Mouse (Mus musculus) embryo, embryonic 9.5 days (tissue): Measurements from ENCODE around the gene Rapgef3.

ENCODE experiments used
- DNase-seq: peaks from one replicate; pipeline ENCODE4 v3.0.0-alpha.2; 2017; ENCODE audit errors: extremely low spot score

Gene Rapgef3

DNA sequence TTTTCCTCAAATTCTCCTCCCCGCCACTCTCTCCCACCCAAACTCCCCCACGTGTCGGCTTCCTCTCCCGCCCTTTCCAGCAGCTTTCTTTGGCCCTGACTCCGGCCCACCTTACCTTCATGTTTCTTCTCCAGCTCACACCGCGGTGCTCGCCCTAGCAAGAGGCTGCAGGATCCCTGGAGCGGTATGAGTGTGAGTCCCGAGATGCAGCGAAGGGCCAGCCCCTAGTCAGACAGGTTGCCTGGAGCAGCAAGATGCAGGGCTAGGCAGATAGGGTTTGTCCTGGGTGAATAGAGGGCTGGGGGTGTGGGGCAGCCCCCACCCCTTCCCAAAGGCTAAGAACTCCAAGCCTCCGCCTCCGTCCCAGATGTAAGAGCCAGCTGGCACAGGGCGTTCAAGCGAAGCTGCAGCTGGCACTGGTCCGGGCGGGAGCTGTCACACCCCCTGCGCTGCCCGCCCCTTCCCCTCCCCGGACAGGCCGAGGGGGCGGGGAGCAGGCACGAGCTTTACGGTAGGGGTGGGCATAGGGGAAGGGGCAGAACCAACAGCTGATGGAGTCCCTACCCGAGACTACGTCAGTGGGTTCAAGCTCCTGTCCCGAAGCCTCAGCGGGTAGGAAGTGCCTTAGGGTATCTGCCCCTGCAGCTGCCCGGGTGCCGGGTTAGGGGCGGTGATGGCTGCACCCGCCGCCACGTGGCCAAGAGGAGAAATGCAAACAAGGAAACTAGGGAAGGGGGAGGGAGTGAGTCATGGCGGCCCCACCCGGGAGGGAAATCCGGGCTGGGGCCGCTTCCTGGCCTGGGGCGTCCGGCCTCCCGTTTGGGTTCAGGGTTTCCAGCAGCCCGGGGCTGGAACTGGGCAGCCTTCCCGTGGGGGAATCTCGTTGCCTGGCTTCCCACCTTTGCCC, at the start of gene Rapgef3:
TSS of gene Rapgef3 (minus strand) at position 693 of the 907 bp plus-strand sequence.
- peak; percentile 83 for DNase-seq

GRCm38 (mm10) chr15:97816199-97816994, 48.6 kb upstream of the Rapgef3 start:
- no peak for DNase-seq

DNA sequence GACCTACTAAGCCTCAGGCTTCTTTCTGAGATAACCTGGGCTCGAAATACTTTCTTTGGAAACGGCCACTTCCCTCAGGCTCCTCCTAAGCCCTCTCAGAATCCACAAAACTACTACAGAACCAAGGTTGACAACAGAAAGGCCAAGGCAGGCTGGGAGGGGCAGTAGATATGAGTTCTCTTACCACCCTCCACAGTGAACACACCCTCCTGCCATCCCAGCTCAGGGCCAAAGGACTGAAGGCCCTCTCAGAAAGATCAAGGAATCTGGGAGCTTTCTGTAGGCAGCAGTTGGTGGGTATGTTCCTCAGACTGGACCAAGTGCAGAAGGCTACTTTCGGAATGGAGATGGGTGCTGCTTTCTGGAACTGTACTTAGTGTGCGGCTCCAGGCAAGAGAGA, 47.5 kb upstream of the Rapgef3 start:
- no peak for DNase-seq

- DNase-seq = no peak
Observed at GRCm38 (mm10) chr15:97814703-97815102, 46.9 kb upstream of the Rapgef3 start.

- DNase-seq = no peak
Observed at GRCm38 (mm10) chr15:97813452-97814204, 45.9 kb upstream of the Rapgef3 start.

DNA sequence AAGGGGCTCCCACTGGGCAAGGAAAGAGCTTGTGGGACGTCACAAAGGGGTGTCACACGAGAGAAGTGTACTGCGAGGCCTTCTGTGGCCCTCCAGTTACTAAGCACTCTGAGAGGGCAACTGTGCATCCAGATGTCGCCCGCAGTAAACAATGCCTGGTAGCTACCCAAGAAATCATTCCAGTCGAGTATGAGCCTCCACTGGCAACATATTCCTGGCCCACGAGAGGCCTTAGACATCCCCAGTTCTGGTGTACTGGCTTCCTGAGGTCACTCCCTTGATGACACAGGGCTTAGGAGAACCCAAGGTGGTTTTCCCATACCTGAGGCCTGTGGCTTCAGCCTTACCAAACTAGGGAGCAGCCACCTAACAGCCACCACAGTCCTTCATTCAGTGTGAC, 45.1 kb upstream of the Rapgef3 start:
- no peak for DNase-seq

DNA sequence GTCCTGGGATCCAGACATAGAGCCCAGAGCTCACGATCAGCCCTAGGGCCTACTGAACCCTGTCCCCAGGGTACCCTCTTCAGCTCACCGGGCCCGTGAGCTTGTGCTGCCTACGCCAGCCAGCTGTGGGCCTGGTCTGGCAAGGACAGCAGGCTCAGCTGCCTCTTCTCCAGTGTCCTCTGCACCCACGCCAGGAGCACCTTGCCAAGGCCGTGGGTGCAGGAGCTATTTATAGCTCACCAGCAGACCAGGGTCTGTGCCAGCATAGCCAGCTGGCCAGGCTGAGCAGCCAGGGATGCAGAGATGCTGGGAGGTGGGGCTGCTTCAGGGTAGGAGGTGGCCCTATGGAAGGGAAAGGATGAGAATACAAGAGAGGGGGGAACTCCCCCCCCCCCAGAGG, 44.4 kb upstream of the Rapgef3 start:
- no peak for DNase-seq

- no peak for DNase-seq
Observed at GRCm38 (mm10) chr15:97811307-97811706, 43.5 kb upstream of the Rapgef3 start.

DNA sequence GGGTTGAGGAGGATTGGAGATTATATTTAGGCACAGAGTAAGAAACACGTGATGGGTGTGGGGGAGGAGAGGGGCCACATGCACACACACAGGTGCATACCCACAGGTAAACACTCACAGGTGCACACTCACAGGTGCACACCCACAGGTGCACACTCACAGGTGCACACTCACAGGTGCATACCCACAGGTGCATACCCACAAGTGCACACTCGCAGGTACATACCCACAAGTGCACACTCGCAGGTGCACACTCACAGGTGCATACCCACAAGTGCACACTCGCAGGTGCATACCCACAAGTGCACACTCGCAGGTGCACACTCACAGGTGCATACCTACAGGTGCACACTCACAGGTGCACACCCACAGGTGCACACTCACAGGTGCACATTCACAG, 42.6 kb upstream of the Rapgef3 start:
- DNase-seq = no peak

- no peak for DNase-seq
Observed at GRCm38 (mm10) chr15:97809942-97810341, 42.2 kb upstream of the Rapgef3 start.

DNA sequence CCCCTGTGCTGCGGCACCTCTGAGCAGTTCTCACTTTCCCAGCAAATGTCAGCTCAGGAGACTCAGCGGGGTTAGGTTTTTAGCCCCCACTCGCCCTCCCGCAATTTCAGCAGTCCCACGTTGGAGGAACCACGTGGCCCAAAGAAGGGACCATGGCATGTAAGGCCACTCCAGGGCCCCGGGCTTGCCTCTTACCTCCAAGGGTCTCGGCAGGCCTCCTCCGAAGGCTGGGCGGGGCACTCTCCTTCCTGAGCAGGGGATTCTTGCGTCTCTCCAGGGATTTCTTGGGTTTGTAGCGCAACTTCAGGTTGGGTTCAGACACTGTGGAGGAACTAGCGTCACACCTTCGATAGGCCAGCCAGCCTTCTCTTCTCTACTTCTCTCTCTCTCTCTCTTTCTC, 41.4 kb upstream of the Rapgef3 start:
- no peak for DNase-seq

DNA sequence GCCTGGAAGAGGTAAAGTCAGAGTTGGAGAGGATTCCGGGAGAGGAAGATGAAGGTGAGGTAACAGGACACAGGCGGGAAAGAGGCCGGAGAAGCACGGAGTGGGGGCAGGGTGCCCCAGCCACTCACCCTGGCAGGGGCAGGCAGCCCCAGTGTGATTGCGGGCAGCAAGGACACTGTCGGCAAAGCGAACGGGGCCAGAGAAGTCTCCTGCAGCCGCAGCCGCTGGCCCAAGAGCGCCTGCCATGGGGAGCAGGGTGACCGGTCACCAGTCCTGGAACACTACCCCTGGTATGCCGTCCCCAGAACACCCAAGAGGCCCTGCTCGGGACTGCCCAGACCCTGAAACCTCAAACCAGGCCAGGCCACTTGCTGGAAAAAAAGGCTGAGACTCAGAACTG, 40.8 kb upstream of the Rapgef3 start:
- no peak for DNase-seq

DNA sequence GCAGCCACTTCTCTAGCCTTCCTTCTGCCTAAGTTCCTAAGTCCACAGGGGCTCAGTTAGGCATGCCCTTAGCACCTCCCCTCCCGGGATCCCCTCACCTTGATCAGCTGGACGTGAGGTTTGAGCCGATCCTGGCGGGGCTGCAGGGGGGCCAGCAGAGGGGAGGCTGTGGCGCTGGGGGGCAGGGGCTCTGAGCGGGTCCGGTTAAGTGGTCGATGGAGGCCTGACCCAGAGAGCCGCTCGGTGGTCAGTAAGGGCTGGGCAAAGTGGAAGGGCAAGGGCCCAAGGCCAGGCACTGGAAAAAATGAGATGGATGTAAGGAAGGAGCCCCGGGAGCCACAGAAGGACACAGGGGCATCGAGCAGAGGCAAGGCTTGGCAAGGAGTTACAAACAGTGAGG, 40.1 kb upstream of the Rapgef3 start:
- DNase-seq = no peak

DNA sequence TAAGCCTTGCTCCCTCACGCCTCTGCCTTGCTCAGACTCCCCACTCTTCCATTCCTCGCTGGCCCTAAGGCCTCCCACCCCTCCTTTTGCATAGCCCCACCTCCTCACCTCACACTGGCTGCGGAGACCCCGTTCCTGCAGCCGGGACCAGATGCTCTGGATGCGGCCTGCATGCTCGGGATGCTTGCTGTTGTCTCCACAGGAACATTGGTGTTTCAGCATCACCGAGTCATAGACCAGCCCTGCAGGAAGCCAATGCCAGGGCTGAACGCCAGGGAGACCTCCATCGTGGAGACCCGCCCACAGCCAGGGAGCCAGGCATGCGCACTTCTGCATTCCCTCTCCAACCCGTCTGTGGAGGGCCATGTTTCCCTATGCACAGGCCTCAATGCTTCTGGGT, 34.8 kb upstream of the Rapgef3 start:
- peak; percentile 72 for DNase-seq

DNA sequence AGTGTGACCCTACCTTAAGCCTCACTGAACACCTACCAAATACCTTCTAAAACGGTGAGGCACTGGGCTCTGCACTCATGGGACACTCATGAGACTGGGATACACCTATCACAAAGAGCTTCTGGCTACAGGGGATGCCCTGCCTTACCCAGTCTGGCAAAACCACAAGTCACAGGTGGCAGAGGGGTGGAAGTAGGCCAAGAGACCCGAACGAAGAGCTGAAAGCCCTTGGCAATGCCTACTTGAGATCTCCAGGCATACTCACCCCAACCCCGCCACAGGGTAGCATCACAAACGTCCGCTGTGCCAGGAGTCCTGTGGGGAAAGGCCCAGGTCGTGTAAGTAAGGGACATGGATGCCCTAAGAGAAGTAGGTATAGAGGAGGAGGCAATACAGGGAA, 34.0 kb upstream of the Rapgef3 start:
- DNase-seq = no peak

- no peak for DNase-seq
Observed at GRCm38 (mm10) chr15:97800853-97801252, 33.1 kb upstream of the Rapgef3 start.

DNA sequence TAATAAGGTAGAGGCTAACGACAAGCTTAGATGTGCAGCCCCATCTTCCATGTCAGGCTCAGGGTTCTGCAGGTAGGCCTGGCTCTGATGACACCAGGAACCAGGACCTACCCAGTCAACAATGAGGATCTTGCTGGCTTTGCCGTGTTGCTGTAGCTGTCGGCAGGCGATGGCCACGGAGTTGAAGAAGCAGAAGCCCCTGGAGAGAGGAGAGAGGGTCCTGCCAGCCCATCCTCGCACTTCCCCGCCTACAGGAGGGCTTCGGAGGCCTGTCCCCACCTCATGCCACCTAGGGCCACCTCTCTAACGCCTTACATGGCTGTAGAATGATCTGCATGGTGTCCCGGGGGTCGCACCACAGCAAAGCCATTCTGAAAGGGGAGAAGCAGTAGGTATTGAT, 31.7 kb upstream of the Rapgef3 start:
- DNase-seq = no peak

- DNase-seq = no peak
Observed at GRCm38 (mm10) chr15:97798134-97798533, 30.4 kb upstream of the Rapgef3 start.

GRCm38 (mm10) chr15:97796674-97797310, 29.0 kb upstream of the Rapgef3 start:
- DNase-seq = no peak

GRCm38 (mm10) chr15:97795559-97796235, 27.9 kb upstream of the Rapgef3 start:
- no peak for DNase-seq

- no peak for DNase-seq
Observed at GRCm38 (mm10) chr15:97794268-97794667, 26.5 kb upstream of the Rapgef3 start.
